Mouse (Mus musculus) heart, postnatal 0 days (tissue): ENCODE measurements around the gene Gpr135.

Experiments used
- CTCF ChIP-seq: IDR thresholded peaks from 2 replicates; pipeline ENCODE4 v1.5.1; 2016; ENCODE audit warnings: antibody characterized with exemption, control low read depth, low read depth
- EP300 ChIP-seq: IDR thresholded peaks from 2 replicates; pipeline ENCODE4 v1.6.1; 2016; ENCODE audit warnings: antibody characterized with exemption, low read depth

GRCm38 (mm10) chr12:72115686-72116345, 44.9 kb upstream of the Gpr135 start:
- TF ChIP-seq CTCF (no peak), EP300 (no peak)
